Mouse (Mus musculus) lung, embryonic 14.5 days (tissue): ENCODE results near the gene Ubac2. TPM values are rescaled to one million over a fixed set of nuclear protein-coding genes. Genes with fewer than 3 reads are reported as not detected.

Source experiments
- ATAC-seq: fragments of 200-750 bp; cut with Nextera tagmentation; 2 replicates; pipeline ENCODE4 v1.8.0; 2017; ENCODE audit warnings: mild to moderate bottlenecking, moderate TSS enrichment, moderate library complexity; ENCODE audit not compliant: insufficient read depth
- DNase-seq: peaks from one replicate; pipeline ENCODE4 v3.0.0-alpha.2; 2015
- H3K27ac ChIP-seq: fragments of 300-500 bp; sonication (generic); 2 replicates; pipeline ENCODE4 v1.5.1; 2014; ENCODE audit warnings: low read depth, mild to moderate bottlenecking, moderate library complexity
- H3K27me3 ChIP-seq: fragments of 300-500 bp; sonication (generic); 2 replicates; pipeline ENCODE4 v1.6.1; 2014; ENCODE audit warnings: low read length, control low read depth; ENCODE audit not compliant: insufficient read depth
- H3K36me3 ChIP-seq: fragments of 300-500 bp; sonication (generic); 2 replicates; pipeline ENCODE4 v1.6.1; 2014; ENCODE audit warnings: control low read depth; ENCODE audit not compliant: insufficient read depth
- H3K4me1 ChIP-seq: fragments of 300-500 bp; sonication (generic); 2 replicates; pipeline ENCODE4 v1.6.1; 2014; ENCODE audit warnings: antibody characterized with exemption, control low read depth; ENCODE audit not compliant: insufficient read depth
- H3K4me2 ChIP-seq: fragments of 300-500 bp; sonication (generic); 2 replicates; pipeline ENCODE4 v1.6.1; 2014; ENCODE audit warnings: mild to moderate bottlenecking
- H3K4me3 ChIP-seq: fragments of 300-500 bp; sonication (generic); 2 replicates; pipeline ENCODE4 v1.5.1; 2014; ENCODE audit warnings: low read depth, low read length
- H3K9ac ChIP-seq: fragments of 300-500 bp; sonication (generic); 2 replicates; pipeline ENCODE4 v1.6.1; 2014
- H3K9me3 ChIP-seq: fragments of 300-500 bp; sonication (generic); 2 replicates; pipeline ENCODE4 v1.6.1; 2016; ENCODE audit warnings: low read depth, low read length, control low read depth
- CTCF ChIP-seq: IDR thresholded peaks from 2 replicates; pipeline ENCODE4 v1.5.1; 2016; ENCODE audit warnings: antibody characterized with exemption, low read depth
- WGBS: fragments of 180-500 bp; shearing (Covaris S2); extraction: QIAGEN DNeasy Blood & Tissue Kit; methylation state at CpG from one replicate; pipeline ENCODE4 v1.1.7; 2014; 5-methylcytosine and 5-hydroxymethylcytosine counted together
- polyA plus RNA-seq: library from polyadenylated mRNA; unstranded; fragments of >200 nt; fragmentation: Nextera tagmentation; extraction: Ambion mirVana; gene quantifications from 2 replicates; pipeline ENCODE4 v1.2.1, GENCODE M21; 2014

The Ubac2 gene
- polyA plus RNA-seq, 1 experiment from 2014 or later, result 61.1 TPM

DNA sequence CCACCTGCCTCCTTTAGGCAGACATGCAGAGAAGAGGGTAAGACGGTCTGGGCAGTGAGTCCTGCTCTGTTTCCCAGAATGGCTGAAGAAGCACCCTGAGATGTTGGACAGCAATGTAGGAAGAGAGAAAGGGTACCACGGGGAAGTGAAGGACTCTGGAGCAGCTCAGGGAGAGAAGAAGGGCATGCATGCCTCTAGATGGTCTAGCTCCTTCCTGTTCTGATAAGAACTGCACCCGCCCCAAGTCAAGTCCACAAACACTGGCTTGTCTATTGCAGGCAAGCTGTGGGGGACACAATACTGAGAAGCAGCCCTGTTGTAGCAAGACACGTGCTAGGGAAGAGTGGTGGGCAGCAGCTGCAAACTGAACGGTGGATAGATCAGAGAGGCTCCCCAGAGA, 133.8 kb downstream of the Ubac2 start:
- TF ChIP-seq CTCF, result no peak
- Histone ChIP-seq H3K9ac (no peak overlapping the region), H3K27me3 (no peaks in the 10 kb centered on the region), H3K27ac (no peak overlapping the region), H3K36me3 (peaks cover 25% of the 10 kb centered on the region; the same call in 1 of the 2 replicates), H3K4me1 (no peaks in the 10 kb centered on the region), H3K9me3 (no peaks in the 10 kb centered on the region), H3K4me3 (no peak overlapping the region), H3K4me2 (no peak overlapping the region)
- 63% methylated on average over 5 of the region's 5 CpGs for WGBS
- ATAC-seq (no peak), DNase-seq (no peak)

- ATAC-seq (no peak), DNase-seq (no peak)
- peaks cover 25% of the 10 kb centered on the region; the same call in 1 of the 2 replicates for H3K36me3 ChIP-seq
- H3K27ac ChIP-seq, result no peak overlapping the region
- H3K9ac ChIP-seq, result no peak overlapping the region
- H3K9me3 ChIP-seq, result no peaks in the 10 kb centered on the region
- H3K4me1 ChIP-seq, result no peaks in the 10 kb centered on the region
- no peak overlapping the region for H3K4me2 ChIP-seq
- WGBS, result 64% methylated on average over 13 of the region's 13 CpGs
- TF ChIP-seq CTCF, result no peak
- H3K4me3 ChIP-seq, result no peak overlapping the region
- no peaks in the 10 kb centered on the region for H3K27me3 ChIP-seq
Observed at GRCm38 (mm10) chr14:122012814-122013213, 134.4 kb downstream of the Ubac2 start.

DNA sequence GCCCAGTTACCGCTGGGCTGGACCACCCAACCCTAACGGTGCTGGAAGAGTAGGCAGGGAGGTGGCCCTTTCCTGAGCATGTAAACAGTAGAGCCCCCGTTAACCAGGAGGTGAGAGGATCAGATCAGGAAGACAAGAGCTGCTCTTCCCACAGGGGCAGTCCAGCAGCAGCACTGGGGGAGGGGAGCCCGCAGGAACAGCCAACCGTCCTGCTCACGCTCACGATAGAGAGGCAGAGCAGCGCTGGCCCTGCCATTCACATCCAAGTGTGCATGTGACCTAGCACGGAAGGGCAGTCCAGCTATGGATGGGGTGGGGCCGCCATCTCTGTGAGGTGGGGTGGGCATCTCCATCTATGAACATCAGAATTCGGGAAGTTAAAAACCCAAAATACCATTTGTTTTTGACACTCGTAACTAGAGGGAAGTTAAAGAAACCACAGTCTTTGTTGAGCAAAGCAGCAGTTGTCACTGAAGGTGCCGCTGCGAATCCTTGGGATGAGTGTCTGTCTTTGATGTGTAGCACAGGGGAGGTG, 135.1 kb downstream of the Ubac2 start:
- Histone ChIP-seq H3K36me3 (peaks cover 22% of the 10 kb centered on the region; the same call in 1 of the 2 replicates), H3K27me3 (no peaks in the 10 kb centered on the region), H3K4me1 (no peaks in the 10 kb centered on the region), H3K9me3 (no peaks in the 10 kb centered on the region), H3K4me3 (no peak overlapping the region), H3K9ac (no peak overlapping the region), H3K27ac (no peak overlapping the region), H3K4me2 (no peak overlapping the region)
- WGBS, result 64% methylated on average over 14 of the region's 14 CpGs
- TF ChIP-seq CTCF, result no peak
- ATAC-seq (peak; percentile 38), DNase-seq (peak; percentile 6)

DNA sequence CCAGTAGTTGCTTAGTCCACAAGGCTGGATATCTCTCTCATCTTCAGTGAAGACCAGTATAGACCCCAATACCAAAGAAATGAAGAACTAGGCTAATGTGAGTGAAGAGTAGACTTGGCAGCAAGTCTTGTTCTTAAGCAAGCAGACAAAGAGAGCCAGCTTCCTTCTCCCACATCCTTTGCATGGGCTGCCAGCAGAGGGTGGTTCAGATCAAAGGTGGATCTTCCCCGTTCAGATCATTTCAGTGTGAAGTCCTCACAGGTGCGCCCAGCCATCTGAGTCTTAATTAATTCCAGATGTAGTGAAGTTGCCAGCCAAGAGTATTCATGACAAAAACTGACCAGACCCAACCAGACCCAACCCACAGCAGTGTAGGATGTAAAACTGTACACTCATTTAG, 139.5 kb downstream of the Ubac2 start:
- ATAC-seq (no peak), DNase-seq (no peak)
- Histone ChIP-seq H3K27me3 (no peaks in the 10 kb centered on the region), H3K27ac (no peak overlapping the region), H3K4me1 (no peaks in the 10 kb centered on the region), H3K36me3 (0 out of 2 replicates have a peak, but pooled peaks cover 4% of the 10 kb centered on the region), H3K9ac (no peak overlapping the region), H3K9me3 (no peaks in the 10 kb centered on the region), H3K4me2 (no peak overlapping the region), H3K4me3 (no peak overlapping the region)
- TF ChIP-seq CTCF, result no peak
- WGBS, result 78% methylated on average over 2 of the region's 2 CpGs

- no peaks in the 10 kb centered on the region for H3K4me1 ChIP-seq
- H3K27ac ChIP-seq, result no peak overlapping the region
- 0 out of 2 replicates have a peak, but pooled peaks cover 5% of the 10 kb centered on the region for H3K36me3 ChIP-seq
- no peak for ATAC-seq
- TF ChIP-seq CTCF, result no peak
- H3K9me3 ChIP-seq, result no peaks in the 10 kb centered on the region
- no peak overlapping the region for H3K4me2 ChIP-seq
- H3K4me3 ChIP-seq, result no peak overlapping the region
- DNase-seq, result no peak
- H3K27me3 ChIP-seq, result no peaks in the 10 kb centered on the region
- no peak overlapping the region for H3K9ac ChIP-seq
- 91% methylated on average over 2 of the region's 2 CpGs for WGBS
Observed at GRCm38 (mm10) chr14:122019389-122019788, 141.0 kb downstream of the Ubac2 start.

DNA sequence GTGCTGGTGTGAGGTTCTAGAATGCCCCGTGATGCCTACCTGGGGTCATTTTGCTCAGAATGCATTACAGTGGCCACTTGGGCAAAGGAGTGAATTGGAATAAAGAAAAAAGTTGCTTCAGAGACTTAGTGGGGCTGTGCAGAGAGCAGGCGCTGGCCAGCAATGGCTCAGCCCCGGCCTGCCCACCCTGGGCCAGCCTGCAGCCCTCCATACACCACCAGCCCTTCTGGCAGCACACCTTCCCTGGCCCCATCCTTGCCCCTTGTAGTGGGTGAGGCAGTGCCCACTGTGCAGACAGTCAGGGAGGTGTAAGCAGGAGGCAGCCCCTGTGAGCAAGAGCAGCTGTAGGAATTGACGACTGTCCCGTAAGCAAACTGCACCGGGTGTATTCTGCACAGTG, 142.1 kb downstream of the Ubac2 start:
- no peak for ATAC-seq
- no peak for DNase-seq
- H3K36me3 ChIP-seq, result 0 out of 2 replicates have a peak, but pooled peaks cover 5% of the 10 kb centered on the region
- no peaks in the 10 kb centered on the region for H3K27me3 ChIP-seq
- H3K27ac ChIP-seq, result no peak overlapping the region
- no peak overlapping the region for H3K9ac ChIP-seq
- H3K4me3 ChIP-seq, result no peak overlapping the region
- no peak for TF ChIP-seq CTCF
- no peaks in the 10 kb centered on the region for H3K9me3 ChIP-seq
- no peaks in the 10 kb centered on the region for H3K4me1 ChIP-seq
- 84% methylated on average over 6 of the region's 6 CpGs for WGBS
- no peak overlapping the region for H3K4me2 ChIP-seq

GRCm38 (mm10) chr14:122023054-122023453, 144.6 kb downstream of the Ubac2 start:
- 80% methylated on average over 1 of the region's 1 CpGs for WGBS

More at GRCm38 (mm10) chr14:122023054-122023453, 144.6 kb downstream of the Ubac2 start:
- no peaks in the 10 kb centered on the region for H3K4me1 ChIP-seq
- DNase-seq (no peak), ATAC-seq (no peak)
- 0 out of 2 replicates have a peak, but pooled peaks cover 5% of the 10 kb centered on the region for H3K36me3 ChIP-seq
- H3K4me3 ChIP-seq, result no peak overlapping the region
- TF ChIP-seq CTCF, result no peak
- H3K9me3 ChIP-seq, result no peaks in the 10 kb centered on the region
- H3K27ac ChIP-seq, result no peak overlapping the region
- no peaks in the 10 kb centered on the region for H3K27me3 ChIP-seq
- no peak overlapping the region for H3K9ac ChIP-seq
- no peak overlapping the region for H3K4me2 ChIP-seq
